Mouse (Mus musculus): Measurements from ENCODE around the gene Gpx7.
"Not testable (repeated sequence)": the region's sequence is repeated elsewhere in the genome, so short reads cannot be mapped to it uniquely, and the experiment has no call there.

- not testable (repeated sequence) for TF ChIP-seq CTCF, POLR2A (IDR thresholded peaks at IDR 0.05; ENCODE audit: extremely low read depth, insufficient read depth, low read length)
These were observed 53.2 kb downstream of the Gpx7 start for GRCm38 (mm10) chr4:108353591-108353990.

All from cortical plate, adult 2 months (tissue).